Mouse (Mus musculus) left cerebral cortex, postnatal 25 days (tissue): ENCODE measurements at regions not wholly inside any gene's neighbourhood (a gene's known extent, or its start where the extent isn't known, plus 50 kb on each side); places are given as distances from the start of the nearest gene placed in this dataset.
"Not testable (repeated sequence)": the region's sequence is repeated elsewhere in the genome, so short reads cannot be mapped to it uniquely, and the experiment has no call there.

ENCODE experiments used
- DNase-seq, 2 experiments: peaks; one replicate each; pipeline ENCODE4 v3.0.0; 2022; ENCODE audit warnings: low spot score in 2 of 2, mixed read lengths in 1 of 2
- intact Hi-C: fragments of 180-260 bp; cut with DNase I; formaldehyde crosslinking; loops from one replicate; pipeline ENCODE4 v1.15.1; 2025

- intact Hi-C loops = loop anchor here (10.0 kb wide), 1 partner anchor 337 kb away; no protein-coding TSS in a partner anchor
- DNase-seq = peak in 1 of 2 experiments; percentile 79
These were observed 550.0 kb upstream of the Gm10801 start for GRCm38 (mm10) chr2:98112023-98112422.

DNA sequence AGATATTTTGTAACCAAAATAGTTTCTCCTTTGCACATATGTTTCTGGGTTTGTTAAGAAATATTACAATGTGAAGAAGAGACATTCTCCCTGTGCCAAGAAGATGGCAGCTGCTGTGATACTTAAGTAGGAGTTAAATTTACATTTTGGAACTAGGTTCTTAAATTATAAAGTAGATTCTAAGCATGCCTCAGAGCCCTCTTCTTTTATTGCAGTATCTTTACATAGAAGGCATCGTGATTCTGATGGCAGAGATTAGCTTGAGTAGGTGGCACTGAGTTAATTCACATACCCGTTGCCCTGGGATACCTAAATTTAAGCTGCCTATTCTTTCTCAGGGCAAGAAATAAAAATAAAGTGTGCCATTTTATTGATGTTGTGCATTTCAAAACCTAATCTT lies 538.6 kb upstream of the Gm10801 start:
- intact Hi-C loops = loop anchor here (2.0 to 5.0 kb wide), 5 partner anchors 84 to 656 kb away; no protein-coding TSS in a partner anchor
- DNase-seq = peak; percentile 16 to 94

DNA sequence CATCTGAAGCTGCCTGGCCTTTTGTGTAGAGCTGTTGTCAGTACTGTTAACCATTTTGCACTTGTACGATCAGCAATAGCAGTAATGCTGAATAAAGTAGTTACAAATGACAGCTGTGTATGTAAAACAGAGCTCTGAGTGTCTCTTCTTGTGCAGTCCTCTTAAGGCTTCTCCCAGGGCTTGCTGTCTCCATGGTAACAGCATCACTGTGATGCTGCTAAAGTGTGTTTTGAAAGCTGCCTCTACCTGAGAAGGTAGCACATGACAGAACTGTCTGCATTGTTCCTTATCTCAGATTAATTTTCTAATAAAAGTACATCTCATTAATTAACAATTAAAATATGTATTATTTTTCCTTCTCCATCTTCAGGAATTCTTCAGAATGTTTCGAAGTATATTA lies 537.4 kb upstream of the Gm10801 start:
- intact Hi-C loops = loop anchor here (5.0 kb wide), 3 partner anchors 83 to 657 kb away; no protein-coding TSS in a partner anchor
- peak; percentile 18 to 54 for DNase-seq

DNA sequence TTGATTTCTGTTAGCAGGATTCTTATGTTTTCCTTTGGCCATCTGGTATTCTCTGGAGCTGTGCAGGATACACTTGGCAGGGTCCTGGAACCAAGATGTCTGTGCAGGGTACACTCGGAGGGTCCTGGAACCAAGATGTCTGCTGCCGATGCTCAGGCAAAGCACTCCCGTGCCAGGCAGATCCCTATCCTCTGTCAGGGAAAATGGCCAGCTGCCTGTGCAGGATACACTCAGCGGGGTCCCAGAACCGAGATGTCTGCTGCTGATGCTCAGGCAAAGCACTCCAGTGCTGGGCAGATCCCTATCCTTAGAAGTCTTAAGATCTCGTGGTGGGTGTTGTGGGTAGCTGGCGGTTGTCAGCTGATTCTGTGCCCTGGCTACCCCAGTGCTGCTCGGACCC lies 521.6 kb upstream of the Gm10801 start:
- intact Hi-C loops, DNase-seq: not testable (repeated sequence)

GRCm38 (mm10) chr2:98143711-98144110 lies 518.3 kb upstream of the Gm10801 start:
- DNase-seq = no peak
- intact Hi-C loops = no loop called here
